Mouse (Mus musculus) cerebellum, adult 2 months (tissue): ENCODE data around the gene Cd300ld4.
A peak's percentile ranks its signal among the peaks of the same experiment; 100 is the strongest.

ENCODE experiments used
- CTCF ChIP-seq: fragments of 200-500 bp; IDR thresholded peaks from 2 replicates; pipeline ENCODE4 v1.5.1; 2011; ENCODE audit warnings: low read depth, mild to moderate bottlenecking, control low read depth, low read length, moderate library complexity, borderline replicate concordance; ENCODE audit not compliant: insufficient read depth
- POLR2A ChIP-seq: fragments of 200-500 bp; IDR thresholded peaks from 2 replicates; pipeline ENCODE4 v1.6.1; 2011; ENCODE audit warnings: low read length, control low read depth, borderline replicate concordance; ENCODE audit not compliant: insufficient read depth

DNA sequence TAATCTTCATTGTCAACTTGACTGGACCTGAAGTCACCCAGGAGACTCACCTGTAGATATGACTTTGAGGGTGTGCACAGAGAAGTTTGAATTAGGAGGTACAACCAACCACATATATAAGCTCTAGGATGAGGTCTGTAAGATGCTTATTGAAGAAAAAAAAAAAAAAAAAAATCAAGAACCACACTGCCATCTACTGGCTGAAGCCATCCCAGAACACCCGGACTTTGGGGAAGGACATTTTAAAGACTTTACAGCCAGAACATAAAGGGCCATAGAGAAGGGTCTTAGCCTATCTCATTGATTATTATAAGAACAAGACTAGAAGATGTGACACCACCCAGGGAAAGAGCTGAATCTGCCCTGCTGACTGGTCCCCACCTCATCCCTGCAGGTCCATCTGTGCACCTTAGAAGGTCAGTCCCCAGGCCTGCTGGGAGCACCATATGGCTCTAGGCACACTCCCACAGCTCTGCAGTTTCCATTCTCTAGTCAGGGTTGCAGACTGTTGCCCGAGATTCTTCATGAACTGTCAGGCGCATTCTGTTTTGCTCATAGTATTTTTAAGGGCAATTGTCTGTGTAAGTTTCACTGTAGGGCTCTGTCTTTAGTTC is 22.6 kb upstream of the Cd300ld4 start:
- TF ChIP-seq POLR2A (peak; percentile 47; the same call in 1 of the 2 replicates), CTCF (peak; percentile 41; the same call in 1 of the 2 replicates)
